13 mouse cellular contexts compared by ENCODE assay signal in genomic region chr5:111660447-111660846, GRCm38 (mm10).
DNase-seq lines count a peak whose midpoint lies in the region; ATAC-seq and TF ChIP-seq lines count a peak whose summit lies in the region.
"Had no signal": no experiment of that assay in that cellular context is flagged by ENCODE, and none has a peak within 500 bp of the region (broad histone marks: within the 10 kb centered on the region; RNA-seq: fewer than 3 reads in every experiment).

No protein-coding gene starts in this region.

- 13% methylated on average over 10 of the region's 10 CpGs for WGBS in forebrain, embryonic 13.5 days
- 21% methylated on average over 10 of the region's 10 CpGs for WGBS in hindbrain, postnatal 0 days
- 31% methylated on average over 10 of the region's 10 CpGs for WGBS in neural tube, embryonic 12.5 days

- H3K4me3 ChIP-seq in forebrain, embryonic 13.5 days, result no peak overlapping the region
- H3K4me3 ChIP-seq in hindbrain, postnatal 0 days (ENCODE audit: low read length), result no peak overlapping the region
- H3K4me3 ChIP-seq in neural tube, embryonic 12.5 days, result no peak overlapping the region
- H3K4me3 ChIP-seq: heart, adult 2 months; limb, embryonic 15.5 days had no signal

- H3K36me3 ChIP-seq in forebrain, embryonic 13.5 days (ENCODE audit: poor library complexity, severe bottlenecking), result no peaks in the 10 kb centered on the region
- no peaks in the 10 kb centered on the region for H3K36me3 ChIP-seq in hindbrain, postnatal 0 days (ENCODE audit: insufficient read depth, low read length)
- no peaks in the 10 kb centered on the region for H3K36me3 ChIP-seq in neural tube, embryonic 12.5 days
- H3K36me3 ChIP-seq: limb, embryonic 15.5 days had no signal

- H3K27ac ChIP-seq in forebrain, embryonic 13.5 days, result peak overlapping the region; percentile 88
- peak overlapping the region; percentile 66 for H3K27ac ChIP-seq in hindbrain, postnatal 0 days
- H3K27ac ChIP-seq in neural tube, embryonic 12.5 days, result 0 out of 2 replicates have a peak overlapping the region, but pooled peaks have one; percentile 16
- H3K27ac ChIP-seq: heart, adult 2 months; kidney, postnatal 0 days; limb, embryonic 15.5 days had no signal

- intact Hi-C loops in left cerebral cortex, postnatal 14 days (cut with DNase I), result no loop called here

- DNase-seq in embryo, embryonic 11 days, result peak; percentile 71
- no peak for DNase-seq in embryo, embryonic 9.5 days (ENCODE audit: extremely low spot score)
- DNase-seq in hindbrain, postnatal 0 days (ENCODE audit: low spot score), result peak; percentile 86
- DNase-seq in left cerebral cortex, postnatal 14 days (ENCODE audit: low spot score in 2 of 2), result no peak
- DNase-seq in urinary bladder, postnatal 14 days (ENCODE audit: low spot score), result no peak
- DNase-seq in layer of hippocampus, adult 18-20 months (ENCODE audit: low spot score in 2 of 2), result no peak
- DNase-seq: heart, adult 2 months; heart, postnatal 4 days; lung, postnatal 14 days had no signal

- peak; percentile 83 for ATAC-seq in forebrain, embryonic 13.5 days
- ATAC-seq in hindbrain, postnatal 0 days, result peak; percentile 81
- ATAC-seq in neural tube, embryonic 12.5 days (ENCODE audit: low FRiP score, low read depth), result peak; percentile 91

- H3K4me2 ChIP-seq in forebrain, embryonic 13.5 days, result peak overlapping the region; percentile 43
- H3K4me2 ChIP-seq in hindbrain, postnatal 0 days (ENCODE audit: low read depth, low read length), result peak overlapping the region; percentile 22; the same call in 1 of the 2 replicates
- peak overlapping the region; percentile 32 for H3K4me2 ChIP-seq in neural tube, embryonic 12.5 days (replicated peaks)
- H3K4me2 ChIP-seq: limb, embryonic 15.5 days had no signal

- H3K27me3 ChIP-seq in forebrain, embryonic 13.5 days, result 0 out of 2 replicates have a peak, but pooled peaks cover 8% of the 10 kb centered on the region
- no peaks in the 10 kb centered on the region for H3K27me3 ChIP-seq in hindbrain, postnatal 0 days (ENCODE audit: insufficient read depth, low read length)
- peaks cover 7% of the 10 kb centered on the region; the same call in 1 of the 2 replicates for H3K27me3 ChIP-seq in neural tube, embryonic 12.5 days (replicated peaks)
- H3K27me3 ChIP-seq: limb, embryonic 15.5 days had no signal

- TF ChIP-seq CTCF in hindbrain, postnatal 0 days (IDR thresholded peaks at IDR 0.05; ENCODE audit: low read depth), result no peak

- H3K9me3 ChIP-seq in forebrain, embryonic 13.5 days (replicated peaks), result 0 out of 2 replicates have a peak, but pooled peaks cover 8% of the 10 kb centered on the region
- H3K9me3 ChIP-seq in hindbrain, postnatal 0 days (ENCODE audit: low read length), result no peaks in the 10 kb centered on the region
- H3K9me3 ChIP-seq in neural tube, embryonic 12.5 days, result peaks cover 5% of the 10 kb centered on the region; the same call in 1 of the 2 replicates
- H3K9me3 ChIP-seq: limb, embryonic 15.5 days had no signal

- peaks cover 48% of the 10 kb centered on the region for H3K4me1 ChIP-seq in forebrain, embryonic 13.5 days
- peaks cover 18% of the 10 kb centered on the region; the same call in 1 of the 2 replicates for H3K4me1 ChIP-seq in hindbrain, postnatal 0 days (ENCODE audit: insufficient read depth, low read length)
- peaks cover 27% of the 10 kb centered on the region for H3K4me1 ChIP-seq in neural tube, embryonic 12.5 days

- peak overlapping the region; percentile 37; the same call in 1 of the 2 replicates for H3K9ac ChIP-seq in forebrain, embryonic 13.5 days
- 0 out of 2 replicates have a peak overlapping the region, but pooled peaks have one; percentile 15 for H3K9ac ChIP-seq in hindbrain, postnatal 0 days (replicated peaks; ENCODE audit: low read length)
- H3K9ac ChIP-seq in neural tube, embryonic 12.5 days, result 0 out of 2 replicates have a peak overlapping the region, but pooled peaks have one; percentile 36
- H3K9ac ChIP-seq: limb, embryonic 15.5 days had no signal

Comparison
In these comparisons a context has a peak if more than half of its experiments do, and no peak if none do; other contexts are left out.
1. DNase-seq: peak in embryo, embryonic 11 days (single experiment) and hindbrain, postnatal 0 days (single experiment); none in embryo, embryonic 9.5 days (single experiment), left cerebral cortex, postnatal 14 days (0 of 2), urinary bladder, postnatal 14 days (single experiment) and layer of hippocampus, adult 18-20 months (0 of 2).
2. H3K27ac ChIP-seq: peak in every context shown above with its lines; median percentile 88 in forebrain, embryonic 13.5 days; 66 in hindbrain, postnatal 0 days; 16 in neural tube, embryonic 12.5 days.
3. Peak in every context shown above with its lines, with median percentiles within 50 percentile points of each other: ATAC-seq, H3K4me2 ChIP-seq and H3K9ac ChIP-seq.